Mouse (Mus musculus) kidney, embryonic 16.5 days (tissue): Measurements from ENCODE around the gene Mia3. TPM values are rescaled to one million over a fixed set of nuclear protein-coding genes. Genes with fewer than 3 reads are reported as not detected.
"Not testable (repeated sequence)": the region's sequence is repeated elsewhere in the genome, so short reads cannot be mapped to it uniquely, and the experiment has no call there.

Source experiments
- ATAC-seq: fragments of 200-750 bp; cut with Nextera tagmentation; 2 replicates; pipeline ENCODE4 v1.8.0; 2017; ENCODE audit warnings: moderate TSS enrichment; ENCODE audit not compliant: low FRiP score, low TSS enrichment
- H3K27ac ChIP-seq: fragments of 300-500 bp; sonication (generic); 2 replicates; pipeline ENCODE4 v1.5.1; 2014; ENCODE audit warnings: low read length
- H3K27me3 ChIP-seq: fragments of 300-500 bp; sonication (generic); 2 replicates; pipeline ENCODE4 v1.6.1; 2014; ENCODE audit warnings: low read length, control low read depth, mixed read lengths; ENCODE audit not compliant: insufficient read depth
- H3K36me3 ChIP-seq: fragments of 300-500 bp; sonication (generic); 2 replicates; pipeline ENCODE4 v1.6.1; 2014; ENCODE audit warnings: low read length, control low read depth, mixed read lengths; ENCODE audit not compliant: insufficient read depth
- H3K4me1 ChIP-seq: fragments of 300-500 bp; sonication (generic); 2 replicates; pipeline ENCODE4 v1.6.1; 2014; ENCODE audit warnings: low read length, control low read depth, mixed read lengths; ENCODE audit not compliant: insufficient read depth
- H3K4me2 ChIP-seq: fragments of 300-500 bp; sonication (generic); replicated peaks from 2 replicates; pipeline ENCODE4 v1.6.1; 2014; ENCODE audit warnings: low read depth, low read length
- H3K4me3 ChIP-seq: fragments of 300-500 bp; sonication (generic); 2 replicates; pipeline ENCODE4 v1.5.1; 2014; ENCODE audit warnings: mild to moderate bottlenecking, low read length
- H3K9ac ChIP-seq: fragments of 300-500 bp; sonication (generic); replicated peaks from 2 replicates; pipeline ENCODE4 v1.6.1; 2014; ENCODE audit warnings: low read length
- H3K9me3 ChIP-seq: fragments of 300-500 bp; sonication (generic); 2 replicates; pipeline ENCODE4 v1.6.1; 2016; ENCODE audit warnings: low read length, control low read depth
- WGBS: fragments of 180-500 bp; shearing (Covaris S2); extraction: QIAGEN DNeasy Blood & Tissue Kit; methylation state at CpG from one replicate; pipeline ENCODE4 v1.1.7; 2014; 5-methylcytosine and 5-hydroxymethylcytosine counted together
- polyA plus RNA-seq: library from polyadenylated mRNA; unstranded; fragments of >200 nt; fragmentation: Nextera tagmentation; extraction: Ambion mirVana; gene quantifications from 2 replicates; pipeline ENCODE4 v1.2.1, GENCODE M21; 2015

Gene Mia3
- polyA plus RNA-seq, 1 experiment from 2014 or later, result 94.8 TPM

GRCm38 (mm10) chr1:183309601-183310000 is 59.8 kb downstream of the Mia3 start:
- H3K4me1 ChIP-seq, H3K4me2 ChIP-seq, H3K9ac ChIP-seq, H3K27me3 ChIP-seq, ATAC-seq, H3K27ac ChIP-seq, H3K9me3 ChIP-seq, H3K4me3 ChIP-seq: not testable (repeated sequence)
- WGBS, result 93% methylated on average over 2 of the region's 2 CpGs
- H3K36me3 ChIP-seq, result peaks cover 16% of the 10 kb centered on the region

GRCm38 (mm10) chr1:183308476-183308875 is 60.9 kb downstream of the Mia3 start:
- peaks cover 10% of the 10 kb centered on the region; the same call in 1 of the 2 replicates for H3K36me3 ChIP-seq
- no peak overlapping the region for H3K9ac ChIP-seq
- H3K4me3 ChIP-seq, result no peak overlapping the region
- WGBS, result 92% methylated on average over 1 of the region's 1 CpGs
- H3K27ac ChIP-seq, result no peak overlapping the region
- no peak for ATAC-seq
- no peaks in the 10 kb centered on the region for H3K27me3 ChIP-seq
- H3K4me2 ChIP-seq, result no peak overlapping the region
- no peaks in the 10 kb centered on the region for H3K9me3 ChIP-seq
- H3K4me1 ChIP-seq, result no peaks in the 10 kb centered on the region

- Histone ChIP-seq H3K36me3 (peaks cover 7% of the 10 kb centered on the region; the same call in 1 of the 2 replicates), H3K4me2 (no peak overlapping the region), H3K27me3 (no peaks in the 10 kb centered on the region), H3K9me3 (no peaks in the 10 kb centered on the region), H3K27ac (no peak overlapping the region), H3K9ac (no peak overlapping the region), H3K4me1 (no peaks in the 10 kb centered on the region), H3K4me3 (no peak overlapping the region)
- WGBS, result 78% methylated on average over 3 of the region's 3 CpGs
- no peak for ATAC-seq
These were observed 61.8 kb downstream of the Mia3 start for GRCm38 (mm10) chr1:183307555-183307954.

GRCm38 (mm10) chr1:183299161-183299560 is 70.2 kb downstream of the Mia3 start:
- Histone ChIP-seq H3K27ac (no peak overlapping the region), H3K4me2 (no peak overlapping the region), H3K4me1 (no peaks in the 10 kb centered on the region), H3K27me3 (no peaks in the 10 kb centered on the region), H3K4me3 (no peak overlapping the region), H3K9me3 (no peaks in the 10 kb centered on the region), H3K9ac (no peak overlapping the region), H3K36me3 (no peaks in the 10 kb centered on the region)
- WGBS, result 87% methylated on average over 6 of the region's 6 CpGs
- ATAC-seq, result no peak

- Histone ChIP-seq H3K4me1 (no peaks in the 10 kb centered on the region), H3K27me3 (no peaks in the 10 kb centered on the region), H3K4me2 (peak overlapping the region; percentile 57), H3K4me3 (peak overlapping the region; percentile 54), H3K36me3 (0 out of 2 replicates have a peak, but pooled peaks cover 5% of the 10 kb centered on the region), H3K27ac (peak overlapping the region; percentile 21), H3K9me3 (no peaks in the 10 kb centered on the region), H3K9ac (peak overlapping the region; percentile 54)
- ATAC-seq, result no peak
- 0% methylated on average over 20 of the region's 20 CpGs for WGBS
These were observed 71.4 kb downstream of the Mia3 start for GRCm38 (mm10) chr1:183297886-183298489.

GRCm38 (mm10) chr1:183297473-183297885 is 71.9 kb downstream of the Mia3 start:
- Histone ChIP-seq H3K9ac (peak overlapping the region; percentile 54), H3K27me3 (no peaks in the 10 kb centered on the region), H3K4me1 (no peaks in the 10 kb centered on the region), H3K27ac (peak overlapping the region; percentile 21), H3K9me3 (no peaks in the 10 kb centered on the region), H3K4me3 (peak overlapping the region; percentile 54), H3K4me2 (peak overlapping the region; percentile 57), H3K36me3 (0 out of 2 replicates have a peak, but pooled peaks cover 6% of the 10 kb centered on the region)
- ATAC-seq, result no peak
- under 1% methylated on average over 29 of the region's 30 CpGs for WGBS

- Histone ChIP-seq H3K27ac (peak within 1 kb of the TSS; percentile 26), H3K4me3 (peak within 1 kb of the TSS; percentile 54), H3K27me3 (no peaks in the 10 kb centered on the region), H3K9me3 (no peaks in the 10 kb centered on the region), H3K36me3 (0 out of 2 replicates have a peak, but pooled peaks cover 6% of the 10 kb centered on the region), H3K9ac (peak within 1 kb of the TSS; percentile 60), H3K4me2 (peak within 1 kb of the TSS; percentile 57), H3K4me1 (no peaks in the 10 kb centered on the region)
- peak; percentile 90 for ATAC-seq
- under 1% methylated on average over 39 of the region's 39 CpGs for WGBS
These were observed 72.4 kb downstream of the Mia3 start, which contains the start of gene Brox for GRCm38 (mm10) chr1:183296877-183297383. Gene Brox, minus strand, starts transcription at chr1:183297269.

GRCm38 (mm10) chr1:183296465-183296864 is 72.9 kb downstream of the Mia3 start, which contains the start of gene Aida:
Gene Aida, plus strand, starts transcription at chr1:183296590.
- H3K27me3 ChIP-seq, result no peaks in the 10 kb centered on the region
- 0 out of 2 replicates have a peak, but pooled peaks cover 6% of the 10 kb centered on the region for H3K36me3 ChIP-seq
- peak within 1 kb of the TSS; percentile 60 for H3K9ac ChIP-seq
- peak; percentile 16; the same call in 1 of the 2 replicates for ATAC-seq
- H3K4me3 ChIP-seq, result peak within 1 kb of the TSS; percentile 54
- no peaks in the 10 kb centered on the region for H3K9me3 ChIP-seq
- 0% methylated on average over 25 of the region's 26 CpGs for WGBS
- peak within 1 kb of the TSS; percentile 57 for H3K4me2 ChIP-seq
- H3K27ac ChIP-seq, result peak within 1 kb of the TSS; percentile 26; the same call in 1 of the 2 replicates
- no peaks in the 10 kb centered on the region for H3K4me1 ChIP-seq

- H3K9ac ChIP-seq, result no peak overlapping the region
- no peak overlapping the region for H3K4me3 ChIP-seq
- no peak overlapping the region for H3K27ac ChIP-seq
- H3K27me3 ChIP-seq, result no peaks in the 10 kb centered on the region
- no peak overlapping the region for H3K4me2 ChIP-seq
- H3K9me3 ChIP-seq, result no peaks in the 10 kb centered on the region
- no peaks in the 10 kb centered on the region for H3K4me1 ChIP-seq
- peaks cover 48% of the 10 kb centered on the region for H3K36me3 ChIP-seq
- ATAC-seq, result no peak
- WGBS, result 96% methylated on average over 4 of the region's 4 CpGs
These were observed 79.8 kb downstream of the Mia3 start for GRCm38 (mm10) chr1:183289576-183289975.

GRCm38 (mm10) chr1:183288351-183288750 is 81.0 kb downstream of the Mia3 start:
- H3K36me3 ChIP-seq, result peaks cover 56% of the 10 kb centered on the region
- WGBS, result 87% methylated on average over 3 of the region's 3 CpGs
- H3K4me1 ChIP-seq, result no peaks in the 10 kb centered on the region
- no peaks in the 10 kb centered on the region for H3K9me3 ChIP-seq
- ATAC-seq, result no peak
- no peaks in the 10 kb centered on the region for H3K27me3 ChIP-seq
- no peak overlapping the region for H3K9ac ChIP-seq
- H3K4me2 ChIP-seq, result no peak overlapping the region
- H3K27ac ChIP-seq, result no peak overlapping the region
- H3K4me3 ChIP-seq, result no peak overlapping the region
